Mouse (Mus musculus) monocyte, adult 5-6 weeks (primary cell): ENCODE results near the gene Tpst1. TPM values are rescaled to one million over a fixed set of nuclear protein-coding genes. Genes with fewer than 3 reads are reported as not detected.

ENCODE experiments used
- ATAC-seq: fragments of 153-309, 156-312 bp; replicated peaks from 2 replicates; pipeline ENCODE4 v1.8.0; 2017; ENCODE audit warnings: mild to moderate bottlenecking; ENCODE audit not compliant: low TSS enrichment, insufficient number of reproducible peaks, severe bottlenecking, poor library complexity, low FRiP score
- total RNA-seq: library from RNA; stranded (forward); fragments of 200-1000, 200-491, 200-594 nt; gene quantifications from 3 replicates; pipeline ENCODE4 v1.2.3, GENCODE M21; 2017

The Tpst1 gene
- total RNA-seq, 1 experiment from 2014 or later: 14.2 TPM

DNA sequence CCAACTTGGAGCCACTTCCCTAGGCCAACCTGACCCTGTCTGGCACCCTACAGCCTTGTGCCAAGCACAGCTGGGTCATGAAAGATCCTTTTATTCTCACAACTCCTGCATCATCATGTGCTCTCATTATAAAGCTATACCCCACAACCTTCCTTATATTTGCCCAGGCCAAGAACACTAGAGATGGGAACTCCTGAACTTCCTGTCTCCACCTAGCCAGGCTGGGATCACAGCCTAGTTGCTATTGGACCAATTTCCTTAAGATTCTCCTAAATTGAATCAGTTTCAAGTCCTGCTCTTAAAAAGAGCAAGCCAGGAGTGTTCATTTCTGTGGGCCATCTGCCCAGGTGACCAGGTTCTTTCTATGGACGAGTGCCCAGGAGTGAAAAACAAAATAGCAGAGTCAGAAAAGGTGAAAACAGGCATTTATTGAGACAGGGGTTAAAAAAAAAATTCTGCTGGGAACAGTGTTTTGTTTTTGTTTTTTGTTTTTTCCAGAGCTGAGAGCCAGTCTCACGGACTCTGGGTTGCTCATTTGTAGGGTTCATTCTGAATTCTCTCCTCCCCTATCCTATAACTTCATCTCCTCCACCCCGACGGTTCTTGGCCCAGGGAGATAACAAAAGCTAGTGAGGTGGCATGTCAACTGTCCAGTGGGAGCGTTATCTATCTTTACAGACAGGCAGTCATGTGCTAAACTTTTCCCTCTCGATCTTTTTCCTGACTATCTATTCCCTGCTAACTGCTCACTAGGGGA is 97.7 kb downstream of the Tpst1 start:
- ATAC-seq: no peak

DNA sequence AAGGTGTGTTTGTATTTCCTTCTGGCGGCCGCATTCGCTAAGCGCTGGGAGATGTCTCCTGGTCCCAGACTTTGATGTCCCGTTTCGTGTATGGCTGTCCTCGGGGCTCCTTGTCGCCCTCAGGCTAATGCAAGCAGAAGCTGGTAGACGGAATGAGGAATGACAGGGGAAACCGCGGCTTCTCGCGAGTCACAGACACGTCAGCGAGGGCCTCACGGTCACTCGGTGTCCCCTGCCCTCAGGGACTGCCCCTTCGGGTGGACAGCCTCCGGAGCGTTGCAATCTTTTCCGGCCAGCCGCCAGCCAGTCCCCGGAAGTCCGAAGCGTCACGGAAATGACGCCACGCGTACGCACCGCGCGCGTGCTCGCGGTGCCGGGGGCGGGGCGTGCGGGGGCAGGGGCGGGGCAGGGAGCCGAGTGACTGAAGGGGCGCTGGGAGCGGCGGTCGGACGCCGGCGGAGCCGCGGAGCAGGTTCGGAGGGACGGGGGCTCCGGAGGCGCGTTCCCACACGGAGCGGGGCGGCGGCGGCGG is 98.4 kb downstream of the Tpst1 start, which contains the start of gene Rabgef1:
TSS of gene Rabgef1 (plus strand) at position 376 of the 532 bp plus-strand sequence.
- ATAC-seq: peak; percentile 98

DNA sequence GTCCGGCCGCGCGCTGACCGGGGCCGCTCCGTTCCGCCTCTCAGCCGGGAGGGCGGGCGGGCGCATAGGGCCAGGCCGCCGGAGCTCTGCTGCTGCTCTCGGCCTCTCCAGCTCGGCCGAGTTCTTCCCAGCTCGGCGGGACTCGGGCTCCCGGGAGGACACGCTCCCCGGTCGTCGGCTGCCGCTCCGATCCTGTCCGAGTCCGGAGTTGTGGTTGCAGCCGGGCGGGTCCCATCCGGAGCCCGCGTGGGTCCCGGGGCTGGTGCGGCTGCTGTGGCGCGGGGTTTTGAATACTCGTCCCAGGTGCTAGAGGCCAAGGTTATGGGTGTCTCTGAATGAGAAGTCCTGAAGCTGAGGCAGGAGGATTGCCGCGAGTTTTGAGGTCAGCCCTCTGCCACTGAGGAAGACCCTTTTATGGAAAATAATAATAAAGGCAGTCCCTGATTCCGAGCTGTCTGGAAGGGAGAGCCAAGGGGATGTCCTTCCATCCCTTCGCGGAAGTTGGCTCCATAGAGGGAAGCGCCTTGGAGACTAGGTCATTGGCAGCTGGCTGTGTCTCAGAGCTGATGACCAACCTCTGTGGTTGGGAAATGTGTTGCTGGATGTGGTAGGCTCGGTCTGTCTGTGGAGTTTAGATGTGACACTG is 99.0 kb downstream of the Tpst1 start:
- ATAC-seq: peak; percentile 40

DNA sequence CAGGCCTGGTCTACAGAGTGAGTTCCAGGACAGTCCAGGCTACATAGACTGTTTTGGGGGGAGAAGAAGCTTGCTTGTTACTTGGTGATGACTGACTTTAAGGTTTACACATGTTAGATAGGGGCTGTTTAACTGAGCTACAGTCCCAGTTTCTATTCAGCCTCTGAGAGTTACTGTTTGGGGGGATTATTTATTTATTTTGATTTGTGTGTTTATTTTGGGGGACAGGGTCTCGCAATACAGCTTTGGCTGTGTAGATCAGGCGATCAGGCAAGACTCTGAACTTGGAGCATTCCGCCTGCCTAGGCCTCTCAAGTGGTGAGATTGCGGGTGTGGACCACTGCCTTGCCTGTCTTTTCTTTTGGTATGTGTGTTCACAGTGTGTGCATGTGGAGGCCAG is 99.9 kb downstream of the Tpst1 start:
- ATAC-seq: no peak

- no peak for ATAC-seq
Measured at GRCm38 (mm10) chr5:130177871-130178270, 104.7 kb downstream of the Tpst1 start.

DNA sequence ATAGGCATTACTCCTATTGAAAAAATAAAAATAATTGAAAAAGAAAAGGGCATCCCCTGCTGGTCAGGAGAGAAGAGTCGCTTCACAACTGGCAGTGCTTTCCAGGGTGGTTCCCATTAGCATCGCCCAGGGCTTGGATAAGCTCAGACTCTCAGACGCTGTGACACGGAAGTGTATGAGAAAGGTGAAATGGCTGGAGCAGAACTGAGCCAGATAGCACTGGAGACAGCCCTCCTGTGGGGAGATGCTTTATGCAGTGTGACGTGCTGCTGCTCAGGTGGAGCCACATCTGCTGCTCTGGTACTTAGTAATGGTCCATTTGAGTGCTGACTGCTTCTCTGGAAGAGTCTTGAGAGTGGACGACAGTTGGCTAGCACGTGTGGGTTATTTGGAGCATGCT is 107.2 kb downstream of the Tpst1 start:
- no peak for ATAC-seq

- no peak for ATAC-seq
Measured at GRCm38 (mm10) chr5:130181740-130182540, 108.8 kb downstream of the Tpst1 start.

GRCm38 (mm10) chr5:130182541-130182821 is 109.4 kb downstream of the Tpst1 start:
- no peak for ATAC-seq

DNA sequence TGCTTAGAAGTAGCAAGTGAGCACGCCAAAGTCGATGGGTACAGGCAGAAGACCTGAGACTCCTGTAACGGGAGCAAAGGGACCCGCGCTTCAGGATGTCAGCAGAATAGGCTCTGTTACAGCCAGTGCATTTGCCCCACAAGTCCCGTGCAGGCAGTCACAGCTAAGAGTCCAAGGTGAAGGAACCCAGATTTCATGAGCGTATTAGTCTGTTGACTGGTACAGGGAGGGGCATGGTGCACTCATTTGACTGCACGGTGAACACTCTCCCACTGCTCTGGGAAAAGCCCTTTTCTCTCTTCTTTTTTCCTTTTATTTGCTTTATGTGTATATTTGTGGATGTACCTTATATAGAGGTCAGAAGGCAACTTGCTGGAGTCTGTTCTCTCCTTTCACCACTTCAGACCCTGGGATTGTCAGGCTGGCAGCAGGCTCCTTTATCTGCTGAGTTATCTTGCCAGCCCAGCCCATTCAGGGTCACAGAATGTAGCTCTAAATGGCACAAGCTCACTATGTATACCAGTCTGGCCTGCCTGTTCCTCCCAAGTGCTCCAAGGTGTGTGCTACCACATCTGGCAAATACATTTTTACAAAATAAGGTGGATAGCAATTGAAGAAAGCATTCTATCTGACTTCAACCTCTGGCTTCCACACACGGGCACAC is 111.2 kb downstream of the Tpst1 start:
- ATAC-seq: no peak

GRCm38 (mm10) chr5:130185312-130185711 is 112.2 kb downstream of the Tpst1 start:
- no peak for ATAC-seq

Other genes with a start within 250 kb of the Tpst1 start
- gene Sumf2, start 226.3 kb upstream of the Tpst1 start, total RNA-seq: 3.8 to 13.7 TPM (median 6.4 TPM) in 3 replicates
- gene Chchd2, start 185.9 kb upstream of the Tpst1 start, total RNA-seq: 183 to 342 TPM (median 299 TPM) in 3 replicates
- gene Zbed5, start 177.6 kb upstream of the Tpst1 start, total RNA-seq: 0.68 to 2.2 TPM in 2 of 3 replicates, not detected in the other
- gene Phkg1, start 174.8 kb upstream of the Tpst1 start, total RNA-seq: 0.75 TPM in 1 of 3 replicates, not detected in the others
- 0.48 to 4.0 TPM (median 1.9 TPM) in 3 replicates for gene Nupr1l, start 164.8 kb upstream of the Tpst1 start, total RNA-seq
- 9.4 to 13.4 TPM (median 9.6 TPM) in 3 replicates for gene Vkorc1l1, start 131.4 kb upstream of the Tpst1 start, total RNA-seq
- gene Gusb, start 70.3 kb upstream of the Tpst1 start, total RNA-seq: 47.3 to 59.4 TPM (median 52.0 TPM) in 3 replicates
- 21.0 to 38.4 TPM (median 29.3 TPM) in 3 replicates for gene Asl, start 44.1 kb upstream of the Tpst1 start, total RNA-seq
- gene Crcp, start 44.0 kb upstream of the Tpst1 start, total RNA-seq: 34.5 to 51.7 TPM (median 50.6 TPM) in 3 replicates
- 0.95 to 4.5 TPM (median 1.5 TPM) in 3 replicates for gene Kctd7, start 71.5 kb downstream of the Tpst1 start, total RNA-seq
- gene Rabgef1, start 98.5 kb downstream of the Tpst1 start, total RNA-seq: 41.1 to 67.6 TPM (median 53.3 TPM) in 3 replicates
- 37.6 to 41.1 TPM (median 40.2 TPM) in 3 replicates for gene Tmem248, start 143.8 kb downstream of the Tpst1 start, total RNA-seq
- 123 to 159 TPM (median 156 TPM) in 3 replicates for gene Sbds, start 182.2 kb downstream of the Tpst1 start, total RNA-seq
- 16.3 to 34.8 TPM (median 16.7 TPM) in 3 replicates for gene Tyw1, start 182.3 kb downstream of the Tpst1 start, total RNA-seq